Mouse (Mus musculus) kidney, adult 8-10 months (tissue): ENCODE data around the gene Hba-a1.
"Not testable (repeated sequence)": the region's sequence is repeated elsewhere in the genome, so short reads cannot be mapped to it uniquely, and the experiment has no call there.

Experiments
- DNase-seq, 2 experiments: peaks; one replicate each; pipeline ENCODE4 v3.0.0; 2022

Hba-a1 gene

GRCm38 (mm10) chr11:32265117-32265738 is 18.1 kb upstream of the Hba-a1 start:
- no peak for DNase-seq

- no peak for DNase-seq
These were observed 17.1 kb upstream of the Hba-a1 start for GRCm38 (mm10) chr11:32266194-32266593.

GRCm38 (mm10) chr11:32266776-32267175 is 16.5 kb upstream of the Hba-a1 start:
- no peak for DNase-seq

DNA sequence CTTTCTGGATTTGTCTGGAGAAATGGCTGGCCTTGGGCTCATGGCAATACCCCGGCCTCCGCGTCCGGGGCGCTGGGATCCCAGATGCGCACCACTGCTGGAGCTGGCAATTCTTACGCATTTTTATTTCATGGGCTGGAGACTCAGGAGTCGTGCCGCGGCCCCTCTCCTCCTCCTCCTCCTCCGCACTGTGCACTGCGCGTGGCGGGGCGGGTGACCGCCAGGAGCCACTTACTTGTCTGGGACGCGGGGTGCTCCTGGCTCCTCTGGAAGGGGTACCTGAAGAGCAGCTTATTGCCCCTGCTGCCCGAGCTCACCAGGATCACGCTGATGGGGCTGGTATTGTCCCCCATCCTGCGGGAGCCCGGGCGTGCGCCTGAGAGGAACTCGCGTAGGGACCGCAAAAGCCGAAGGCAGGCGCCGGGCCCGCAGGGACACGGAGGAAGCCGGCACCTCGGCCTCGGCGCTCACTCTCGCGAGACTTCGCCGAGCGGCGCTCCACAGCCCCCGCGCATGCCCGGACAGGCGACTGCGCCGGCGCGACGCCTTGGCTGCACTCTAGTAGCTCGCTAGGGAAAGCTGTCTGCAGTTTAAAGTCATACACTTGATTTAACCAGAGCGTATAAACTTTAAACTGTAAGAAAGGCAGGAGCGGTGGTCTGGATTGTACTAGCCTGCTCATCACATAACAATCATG is 16.0 kb upstream of the Hba-a1 start, which contains the start of gene Nprl3:
Gene Nprl3 (minus strand): TSS at position 520 of the 697 bp plus-strand sequence.
- DNase-seq: peak; percentile 95

- DNase-seq: no peak
These were observed 15.3 kb upstream of the Hba-a1 start for GRCm38 (mm10) chr11:32267964-32268363.

DNA sequence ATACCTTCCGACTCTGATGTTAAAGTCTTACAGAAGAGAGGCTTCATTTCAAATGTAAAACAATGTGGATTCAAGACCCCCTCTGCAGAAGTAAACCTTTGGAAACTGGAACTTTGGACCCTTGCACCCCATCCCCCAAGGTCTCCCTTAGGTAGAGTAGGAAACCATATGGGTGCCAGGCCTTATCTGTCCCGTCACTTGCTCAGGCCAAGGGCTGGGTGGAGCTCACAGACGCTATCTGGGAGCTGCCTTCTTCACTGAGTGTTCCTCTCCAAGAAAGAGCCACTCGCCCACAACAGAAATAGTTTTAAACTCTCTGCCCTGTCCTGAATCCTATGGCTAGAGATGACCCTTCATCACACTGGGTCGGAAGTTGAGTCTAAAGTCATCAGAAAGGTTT is 14.4 kb upstream of the Hba-a1 start:
- DNase-seq: no peak

DNA sequence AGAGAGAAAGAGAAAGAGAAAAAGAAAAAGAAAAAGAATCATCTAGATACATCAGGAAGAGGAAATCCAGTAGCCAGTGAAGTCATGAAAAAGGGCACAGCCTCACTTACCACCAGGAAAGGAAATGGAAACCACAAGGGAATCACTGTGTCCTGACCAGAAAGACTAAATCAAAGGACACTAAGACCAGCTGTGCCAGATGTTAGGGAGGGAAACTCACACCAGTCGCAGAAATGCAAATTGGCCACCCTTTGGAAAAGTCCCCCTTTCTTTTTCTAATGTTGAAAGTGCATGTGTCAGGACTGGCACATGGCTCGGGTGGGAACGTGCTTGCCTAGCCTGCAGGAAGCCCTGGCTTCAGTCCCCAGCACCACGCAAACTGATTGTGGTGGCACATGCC is 12.1 kb upstream of the Hba-a1 start:
- no peak for DNase-seq

DNA sequence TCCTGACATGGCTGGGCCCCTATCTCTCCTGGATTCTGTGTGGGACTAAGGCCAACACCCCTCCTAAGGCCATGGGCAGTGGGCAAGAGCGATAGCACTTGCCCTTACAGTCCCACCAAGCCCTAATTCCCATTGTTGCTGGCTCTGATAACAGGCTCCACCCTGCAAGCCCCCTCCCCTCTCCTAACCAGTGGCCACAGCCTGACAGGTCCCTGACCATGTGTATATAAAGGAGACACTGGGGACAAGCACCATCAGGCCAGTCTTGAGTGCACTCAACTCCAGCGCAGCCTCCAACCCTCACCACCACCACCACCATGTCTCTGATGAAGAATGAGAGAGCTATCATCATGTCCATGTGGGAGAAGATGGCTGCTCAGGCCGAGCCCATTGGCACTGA is 7.0 kb upstream of the Hba-a1 start, which contains the start of gene Hba-x:
Gene Hba-x (plus strand): TSS at position 54 of the 400 bp plus-strand sequence.
- DNase-seq: no peak

GRCm38 (mm10) chr11:32277736-32278457 is 5.4 kb upstream of the Hba-a1 start:
- no peak for DNase-seq

DNA sequence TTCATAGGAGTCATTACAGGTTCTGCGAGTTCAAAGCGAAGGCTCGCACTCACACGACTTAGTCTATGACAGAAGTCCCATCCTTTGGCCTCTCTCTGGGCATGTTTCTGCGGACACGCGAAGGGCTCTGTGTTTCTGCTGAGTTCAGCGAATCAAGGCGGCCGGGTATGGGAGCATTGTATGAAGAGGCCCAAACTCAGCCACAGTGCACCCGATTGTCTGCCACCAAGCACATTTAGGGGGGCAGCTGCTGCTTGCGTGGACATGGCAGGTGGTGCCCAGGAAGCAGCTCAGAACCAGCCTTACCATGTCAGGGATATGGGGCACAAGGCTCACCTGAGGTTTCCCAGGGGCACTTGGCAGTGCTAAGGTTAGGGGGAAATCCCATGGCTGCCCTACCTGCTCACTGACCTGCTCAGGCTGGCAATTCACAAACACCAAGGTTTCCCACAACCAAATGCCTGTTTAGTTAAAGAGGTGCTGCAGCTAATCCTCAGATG is 4.8 kb upstream of the Hba-a1 start:
- DNase-seq: no peak

DNA sequence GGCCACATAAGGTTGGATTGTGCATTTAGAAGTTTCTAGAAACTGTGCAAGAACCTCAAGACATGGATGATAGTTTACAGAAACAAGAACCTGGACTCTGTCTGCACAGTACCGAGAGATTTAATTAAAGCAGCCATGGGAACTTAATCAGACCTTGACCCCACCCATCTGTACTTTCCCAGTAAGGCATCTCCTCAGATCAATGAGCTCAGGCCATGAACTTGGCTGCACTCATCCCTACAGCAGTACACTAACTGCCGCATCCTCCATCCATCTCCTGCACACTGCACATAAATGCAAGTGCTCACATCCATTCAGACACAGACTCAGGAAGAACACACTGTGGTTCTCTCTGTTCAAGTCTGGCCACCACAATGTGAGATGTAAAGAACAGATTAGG is 2.7 kb upstream of the Hba-a1 start:
- no peak for DNase-seq

- DNase-seq: no peak
These were observed 1.7 kb upstream of the Hba-a1 start for GRCm38 (mm10) chr11:32281416-32282144.

GRCm38 (mm10) chr11:32284582-32284981 is 1.3 kb downstream of the Hba-a1 start:
- not testable (repeated sequence) for DNase-seq

DNA sequence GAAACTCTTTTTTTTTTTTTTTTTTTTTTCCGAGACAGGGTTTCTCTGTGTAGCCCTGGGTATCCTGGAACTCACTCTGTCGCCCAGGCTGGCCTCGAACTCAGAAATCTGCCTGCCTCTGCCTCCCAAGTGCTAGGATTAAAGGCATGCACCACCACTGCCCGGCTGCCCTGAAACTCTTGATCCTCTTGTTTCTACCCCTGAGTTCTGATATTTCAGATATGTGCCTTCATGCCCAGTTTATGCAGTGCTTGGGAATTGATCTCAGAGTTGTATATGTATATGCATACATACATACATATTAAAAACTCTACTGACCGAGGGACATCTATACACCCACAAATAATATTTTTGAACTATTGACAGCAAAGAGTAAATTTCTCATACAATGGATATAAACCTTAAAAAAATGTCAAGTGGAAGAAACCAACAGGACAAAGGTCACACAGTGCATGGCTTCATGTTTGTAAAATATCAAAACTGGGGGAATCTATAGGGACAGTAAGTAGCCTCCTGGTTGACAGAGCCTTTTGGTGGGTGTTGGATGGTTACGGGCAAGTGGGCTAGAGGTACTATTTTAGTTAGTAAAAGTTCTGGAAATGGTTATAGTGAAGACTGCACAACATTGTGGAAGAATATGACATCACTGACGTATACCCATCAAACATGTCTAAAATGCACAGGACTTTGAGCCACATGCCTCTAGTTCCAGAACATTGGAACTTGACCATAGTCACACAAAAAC is 1.9 kb downstream of the Hba-a1 start:
- no peak for DNase-seq

- DNase-seq: not testable (repeated sequence)
These were observed 2.6 kb downstream of the Hba-a1 start for GRCm38 (mm10) chr11:32285887-32286286.

DNA sequence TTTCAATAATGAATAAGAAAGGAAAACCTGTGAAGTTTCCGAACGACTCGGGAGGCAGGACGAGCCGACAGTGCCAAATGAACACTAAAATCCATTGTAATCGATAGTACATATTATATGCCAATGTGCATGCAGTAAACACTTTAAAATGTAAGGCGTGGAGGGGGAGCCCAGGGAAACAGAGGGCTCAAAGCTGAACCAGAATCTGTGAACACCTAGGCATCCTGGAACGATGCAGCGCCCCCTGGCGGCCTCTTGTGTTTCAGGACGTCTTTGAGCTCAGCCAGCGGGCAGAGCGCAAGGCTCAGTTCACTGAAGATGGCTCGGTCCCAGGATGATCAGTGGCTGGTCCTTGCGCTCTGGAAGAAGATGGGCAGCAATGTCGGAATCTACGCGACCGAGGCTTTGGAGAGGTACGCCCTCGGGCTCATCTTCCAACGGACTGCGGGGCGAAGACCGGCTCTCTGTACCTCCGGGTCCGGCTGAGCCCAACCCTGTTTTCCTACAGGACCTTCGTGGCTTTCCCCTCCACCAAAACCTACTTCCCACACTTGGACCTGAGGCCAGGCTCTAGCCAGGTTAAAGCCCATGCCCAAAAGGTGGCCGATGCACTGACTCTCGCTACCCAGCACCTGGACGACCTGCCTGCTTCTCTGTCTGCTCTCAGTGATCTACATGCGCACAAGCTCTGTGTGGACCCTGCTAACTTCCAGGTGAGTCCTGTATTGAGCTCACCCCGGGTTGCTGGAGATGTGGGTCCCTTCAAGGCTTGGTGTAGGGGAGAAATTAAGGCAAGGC is 3.6 kb downstream of the Hba-a1 start, which contains the start of gene Hbq1b:
Gene Hbq1b (plus strand): TSS at position 271 of the 798 bp plus-strand sequence.
- DNase-seq: peak; percentile 59 to 85

DNA sequence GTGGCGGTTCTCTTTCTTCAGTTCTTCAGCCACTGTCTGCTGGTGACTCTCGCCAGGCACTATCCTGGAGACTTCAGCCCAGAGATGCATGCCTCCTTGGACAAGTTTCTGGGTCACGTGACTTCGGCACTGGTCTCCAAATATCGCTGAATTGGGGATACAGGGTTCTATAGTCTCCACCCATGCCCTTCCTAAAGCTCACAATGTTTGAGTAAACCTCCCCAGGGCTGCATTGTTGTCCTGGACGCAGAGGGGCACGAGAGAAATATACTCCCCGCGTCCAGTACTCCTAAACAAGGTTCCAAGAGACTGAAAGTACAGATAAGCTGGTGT is 4.1 kb downstream of the Hba-a1 start:
- DNase-seq: no peak

- not testable (repeated sequence) for DNase-seq
These were observed 9.5 kb downstream of the Hba-a1 start for GRCm38 (mm10) chr11:32292819-32293218.

GRCm38 (mm10) chr11:32293479-32293878 is 10.2 kb downstream of the Hba-a1 start:
- DNase-seq: not testable (repeated sequence)

DNA sequence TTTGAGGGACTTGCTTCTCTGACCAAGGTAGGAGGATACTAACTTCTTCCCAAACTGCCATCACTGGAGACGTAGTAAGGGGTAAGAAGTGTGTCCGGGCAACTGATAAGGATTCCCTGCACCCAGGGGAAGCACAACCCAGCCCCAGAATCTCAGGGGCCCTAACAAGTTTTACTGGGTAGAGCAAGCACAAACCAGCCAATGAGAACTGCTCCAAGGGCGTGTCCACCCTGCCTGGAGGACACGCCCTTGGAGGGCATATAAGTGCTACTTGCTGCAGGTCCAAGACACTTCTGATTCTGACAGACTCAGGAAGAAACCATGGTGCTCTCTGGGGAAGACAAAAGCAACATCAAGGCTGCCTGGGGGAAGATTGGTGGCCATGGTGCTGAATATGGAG is 12.9 kb downstream of the Hba-a1 start, which contains the start of gene Hba-a2:
Gene Hba-a2 (plus strand): TSS at position 287 of the 400 bp plus-strand sequence.
- not testable (repeated sequence) for DNase-seq

DNA sequence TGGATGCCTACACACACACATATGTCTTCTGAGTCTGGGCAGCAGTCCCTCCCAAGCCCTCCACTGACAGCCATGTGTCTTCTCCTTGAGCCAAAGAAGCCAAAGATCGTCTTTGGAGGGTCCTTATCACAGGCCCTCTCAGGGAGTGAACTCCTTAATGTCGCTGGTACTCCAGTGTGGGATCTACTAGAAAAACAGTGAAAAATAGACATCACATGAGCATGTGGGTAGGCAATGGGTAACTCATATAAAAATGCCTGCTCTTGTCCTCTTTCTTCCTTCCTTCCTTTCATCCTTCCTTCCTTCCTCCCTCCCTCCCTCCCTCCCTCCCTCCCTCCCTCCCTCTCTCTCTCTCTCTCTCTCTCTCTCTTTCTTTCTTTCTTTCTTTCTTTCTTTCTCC is 14.1 kb downstream of the Hba-a1 start:
- not testable (repeated sequence) for DNase-seq
